Mouse (Mus musculus): ENCODE measurements around the gene Bcl2a1b. TPM values are rescaled to one million over a fixed set of nuclear protein-coding genes. Genes with fewer than 3 reads are reported as not detected.
"Not testable (repeated sequence)": the region's sequence is repeated elsewhere in the genome, so short reads cannot be mapped to it uniquely, and the experiment has no call there.

Bcl2a1b gene
- polyA plus RNA-seq, 1 experiment from 2014 or later: 2.2 TPM

- WGBS: 68% methylated on average over 1 of the region's 2 CpGs
- not testable (repeated sequence) for H3K4me2 ChIP-seq (ENCODE audit: low read length); H3K4me1 ChIP-seq (ENCODE audit: control insufficient read depth, insufficient read depth, low read length); H3K9me3 ChIP-seq (replicated peaks; ENCODE audit: control insufficient read depth, low read length, poor library complexity, severe bottlenecking); H3K4me3 ChIP-seq (ENCODE audit: low read depth, low read length); H3K9ac ChIP-seq (ENCODE audit: low read depth, low read length); H3K27me3 ChIP-seq (ENCODE audit: control insufficient read depth, insufficient read depth, low read depth, low read length); H3K27ac ChIP-seq (ENCODE audit: low read length); H3K36me3 ChIP-seq (ENCODE audit: control insufficient read depth, insufficient read depth, low read length)
- ATAC-seq: peak; percentile 80; the same call in 1 of the 2 replicates
Observed at GRCm38 (mm10) chr9:89230897-89231497, 32.0 kb downstream of the Bcl2a1b start.

DNA sequence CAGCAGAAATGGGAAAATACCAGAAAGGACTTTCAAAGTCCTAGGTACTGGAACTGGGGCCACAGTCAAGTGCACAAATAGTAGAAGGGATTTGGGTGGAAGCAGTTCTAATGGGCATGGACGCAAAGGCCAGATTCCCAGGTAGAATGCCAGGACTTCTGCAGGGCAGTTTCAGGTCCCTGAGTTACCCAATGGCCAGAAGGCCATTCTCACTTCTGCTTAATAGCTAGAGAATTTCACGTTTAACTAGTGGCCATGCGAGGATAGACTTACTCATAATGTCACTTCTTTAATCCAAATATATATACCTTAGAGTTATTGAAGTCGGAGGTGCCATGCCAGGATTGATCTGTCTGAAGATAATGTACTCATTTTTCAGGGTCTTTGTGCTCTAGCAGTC, 38.1 kb downstream of the Bcl2a1b start:
- WGBS: 95% methylated on average over 4 of the region's 4 CpGs
- not testable (repeated sequence) for H3K9ac ChIP-seq (ENCODE audit: low read depth, low read length); H3K4me3 ChIP-seq (ENCODE audit: low read depth, low read length); H3K4me1 ChIP-seq (ENCODE audit: control insufficient read depth, insufficient read depth, low read length); H3K4me2 ChIP-seq (ENCODE audit: low read length); H3K36me3 ChIP-seq (ENCODE audit: control insufficient read depth, insufficient read depth, low read length); H3K27me3 ChIP-seq (ENCODE audit: control insufficient read depth, insufficient read depth, low read depth, low read length); H3K27ac ChIP-seq (ENCODE audit: low read length); H3K9me3 ChIP-seq (replicated peaks; ENCODE audit: control insufficient read depth, low read length, poor library complexity, severe bottlenecking); ATAC-seq

- 85% methylated on average over 4 of the region's 5 CpGs for WGBS
- not testable (repeated sequence) for ATAC-seq
Observed at GRCm38 (mm10) chr9:89238976-89239505, 40.0 kb downstream of the Bcl2a1b start.

GRCm38 (mm10) chr9:89240516-89241019, 41.6 kb downstream of the Bcl2a1b start:
- H3K4me3 ChIP-seq (ENCODE audit: low read depth, low read length); H3K36me3 ChIP-seq (ENCODE audit: control insufficient read depth, insufficient read depth, low read length); H3K27ac ChIP-seq (ENCODE audit: low read length); H3K27me3 ChIP-seq (ENCODE audit: control insufficient read depth, insufficient read depth, low read depth, low read length); H3K4me2 ChIP-seq (ENCODE audit: low read length); H3K9ac ChIP-seq (ENCODE audit: low read depth, low read length); H3K4me1 ChIP-seq (ENCODE audit: control insufficient read depth, insufficient read depth, low read length); H3K9me3 ChIP-seq (replicated peaks; ENCODE audit: control insufficient read depth, low read length, poor library complexity, severe bottlenecking); ATAC-seq: not testable (repeated sequence)
- 86% methylated on average over 3 of the region's 3 CpGs for WGBS

More at GRCm38 (mm10) chr9:89238976-89239505, 40.0 kb downstream of the Bcl2a1b start:
- H3K4me2 ChIP-seq (ENCODE audit: low read length); H3K9me3 ChIP-seq (replicated peaks; ENCODE audit: control insufficient read depth, low read length, poor library complexity, severe bottlenecking); H3K36me3 ChIP-seq (ENCODE audit: control insufficient read depth, insufficient read depth, low read length); H3K4me3 ChIP-seq (ENCODE audit: low read depth, low read length); H3K4me1 ChIP-seq (ENCODE audit: control insufficient read depth, insufficient read depth, low read length); H3K27ac ChIP-seq (ENCODE audit: low read length); H3K9ac ChIP-seq (ENCODE audit: low read depth, low read length); H3K27me3 ChIP-seq (ENCODE audit: control insufficient read depth, insufficient read depth, low read depth, low read length): not testable (repeated sequence)

GRCm38 (mm10) chr9:89253400-89253799, 54.4 kb downstream of the Bcl2a1b start:
- no peaks in the 10 kb centered on the region for H3K4me1 ChIP-seq (ENCODE audit: control insufficient read depth, insufficient read depth, low read length)
- H3K4me2 ChIP-seq (ENCODE audit: low read length): no peak overlapping the region
- H3K27me3 ChIP-seq (ENCODE audit: control insufficient read depth, insufficient read depth, low read depth, low read length): no peaks in the 10 kb centered on the region
- no peaks in the 10 kb centered on the region for H3K9me3 ChIP-seq (replicated peaks; ENCODE audit: control insufficient read depth, low read length, poor library complexity, severe bottlenecking)
- WGBS: 90% methylated on average over 2 of the region's 2 CpGs
- H3K27ac ChIP-seq (ENCODE audit: low read length): no peak overlapping the region
- H3K9ac ChIP-seq (ENCODE audit: low read depth, low read length): no peak overlapping the region
- ATAC-seq: no peak
- H3K4me3 ChIP-seq (ENCODE audit: low read depth, low read length): no peak overlapping the region
- H3K36me3 ChIP-seq (ENCODE audit: control insufficient read depth, insufficient read depth, low read length): no peaks in the 10 kb centered on the region

GRCm38 (mm10) chr9:89256556-89257335, 57.7 kb downstream of the Bcl2a1b start:
- no peak overlapping the region for H3K4me3 ChIP-seq (ENCODE audit: low read depth, low read length)
- no peak for ATAC-seq
- H3K27me3 ChIP-seq (ENCODE audit: control insufficient read depth, insufficient read depth, low read depth, low read length): no peaks in the 10 kb centered on the region
- no peak overlapping the region for H3K9ac ChIP-seq (ENCODE audit: low read depth, low read length)
- WGBS: 90% methylated on average over 12 of the region's 12 CpGs
- H3K9me3 ChIP-seq (replicated peaks; ENCODE audit: control insufficient read depth, low read length, poor library complexity, severe bottlenecking): no peaks in the 10 kb centered on the region
- no peak overlapping the region for H3K27ac ChIP-seq (ENCODE audit: low read length)
- no peaks in the 10 kb centered on the region for H3K4me1 ChIP-seq (ENCODE audit: control insufficient read depth, insufficient read depth, low read length)
- H3K4me2 ChIP-seq (ENCODE audit: low read length): no peak overlapping the region
- H3K36me3 ChIP-seq (ENCODE audit: control insufficient read depth, insufficient read depth, low read length): no peaks in the 10 kb centered on the region

Other genes starting within 250 kb of the Bcl2a1b start
- not detected in 2 replicates for gene Bcl2a1a, start 242.3 kb upstream of the Bcl2a1b start, polyA plus RNA-seq (2015; fragmentation: Nextera tagmentation; extraction: Ambion mirVana)
- gene Trim43b, start 106.4 kb upstream of the Bcl2a1b start, polyA plus RNA-seq (2015; fragmentation: Nextera tagmentation; extraction: Ambion mirVana): not detected in 2 replicates
- not detected in 2 replicates for gene Gm29094, start 170 bp downstream of the Bcl2a1b start, polyA plus RNA-seq (2015; fragmentation: Nextera tagmentation; extraction: Ambion mirVana)
- 11.3 and 12.9 TPM in 2 replicates for gene Mthfs, start 11.5 kb downstream of the Bcl2a1b start, polyA plus RNA-seq (2015; fragmentation: Nextera tagmentation; extraction: Ambion mirVana)